Mouse (Mus musculus) adrenal gland, postnatal 36 days (tissue): ENCODE results near the gene Lbp. TPM values are rescaled to one million over a fixed set of nuclear protein-coding genes. Genes with fewer than 3 reads are reported as not detected.

Experiments
- DNase-seq, 2 experiments: peaks; one replicate each; pipeline ENCODE4 v3.0.0; 2021; ENCODE audit warnings: mixed read lengths in 1 of 2
- total RNA-seq, 2 experiments: library from RNA; stranded (reverse); gene quantifications; 2 replicates each; pipeline ENCODE4 v1.2.3; 2021

The Lbp gene
- total RNA-seq, 2 experiments from 2014 or later = 16.9 to 23.7 TPM

- no peak for DNase-seq
Measured at GRCm38 (mm10) chr2:158308276-158308675, 2.0 kb downstream of the Lbp start.

- no peak for DNase-seq
Measured at GRCm38 (mm10) chr2:158313089-158313488, 6.8 kb downstream of the Lbp start.

- peak in 1 of 2 experiments; percentile 37 for DNase-seq
Measured at GRCm38 (mm10) chr2:158316371-158316770, 10.1 kb downstream of the Lbp start.

- DNase-seq = peak; percentile 59 to 75
Measured at GRCm38 (mm10) chr2:158317026-158317425, 10.7 kb downstream of the Lbp start.

- DNase-seq = no peak
Measured at GRCm38 (mm10) chr2:158321596-158321995, 15.3 kb downstream of the Lbp start.

- DNase-seq = no peak
Measured at GRCm38 (mm10) chr2:158322845-158323244, 16.6 kb downstream of the Lbp start.

- DNase-seq = peak; percentile 28 to 30
Measured at GRCm38 (mm10) chr2:158324531-158325190, 18.4 kb downstream of the Lbp start.

GRCm38 (mm10) chr2:158325609-158326008, 19.3 kb downstream of the Lbp start:
- DNase-seq = no peak

GRCm38 (mm10) chr2:158334356-158334755, 28.1 kb downstream of the Lbp start:
- DNase-seq = no peak

GRCm38 (mm10) chr2:158337698-158338097, 31.4 kb downstream of the Lbp start:
- DNase-seq = no peak

- peak; percentile 58 to 68 for DNase-seq
Measured at GRCm38 (mm10) chr2:158339948-158340564, 33.8 kb downstream of the Lbp start.

GRCm38 (mm10) chr2:158341324-158341723, 35.0 kb downstream of the Lbp start:
- no peak for DNase-seq

- DNase-seq = no peak
Measured at GRCm38 (mm10) chr2:158343495-158343894, 37.2 kb downstream of the Lbp start.

GRCm38 (mm10) chr2:158346467-158346866, 40.2 kb downstream of the Lbp start:
- no peak for DNase-seq

GRCm38 (mm10) chr2:158347868-158348267, 41.6 kb downstream of the Lbp start:
- peak; percentile 65 to 74 for DNase-seq

GRCm38 (mm10) chr2:158352801-158353520, 46.7 kb downstream of the Lbp start:
- no peak for DNase-seq

GRCm38 (mm10) chr2:158354348-158355114, 48.2 kb downstream of the Lbp start:
- no peak for DNase-seq

- no peak for DNase-seq
Measured at GRCm38 (mm10) chr2:158355238-158355637, 48.9 kb downstream of the Lbp start.

GRCm38 (mm10) chr2:158356121-158356520, 49.8 kb downstream of the Lbp start:
- no peak for DNase-seq

- no peak for DNase-seq
Measured at GRCm38 (mm10) chr2:158359757-158360620, 53.7 kb downstream of the Lbp start.
